Mouse (Mus musculus): ENCODE measurements around the gene Dip2c. TPM values are rescaled to one million over a fixed set of nuclear protein-coding genes. Genes with fewer than 3 reads are reported as not detected.

Gene Dip2c
- polyA plus RNA-seq, 1 experiment from 2014 or later = 22.1 TPM

- Histone ChIP-seq H3K4me3 (replicated peaks; ENCODE audit: low read depth, low read length) (no peak overlapping the region), H3K4me2 (ENCODE audit: low read length) (no peak overlapping the region), H3K9me3 (ENCODE audit: control insufficient read depth, low read length) (no peaks in the 10 kb centered on the region), H3K9ac (replicated peaks; ENCODE audit: low read length) (no peak overlapping the region), H3K36me3 (ENCODE audit: control insufficient read depth, insufficient read depth, low read length) (no peaks in the 10 kb centered on the region), H3K4me1 (ENCODE audit: control insufficient read depth, insufficient read depth, low read length) (no peaks in the 10 kb centered on the region), H3K27ac (replicated peaks; ENCODE audit: low read depth, low read length) (no peak overlapping the region), H3K27me3 (ENCODE audit: control insufficient read depth, insufficient read depth, low read length) (no peaks in the 10 kb centered on the region)
- ATAC-seq (ENCODE audit: low FRiP score, low TSS enrichment) = no peak
- WGBS = 34% methylated on average over 1 of the region's 1 CpGs
- DNase-seq = peak; percentile 82
These were observed 190.9 kb downstream of the Dip2c start for GRCm38 (mm10) chr13:9467216-9467615.

- Histone ChIP-seq H3K9ac (replicated peaks; ENCODE audit: low read length) (no peak overlapping the region), H3K27me3 (ENCODE audit: control insufficient read depth, insufficient read depth, low read length) (no peaks in the 10 kb centered on the region), H3K9me3 (ENCODE audit: control insufficient read depth, low read length) (no peaks in the 10 kb centered on the region), H3K36me3 (ENCODE audit: control insufficient read depth, insufficient read depth, low read length) (no peaks in the 10 kb centered on the region), H3K4me1 (ENCODE audit: control insufficient read depth, insufficient read depth, low read length) (no peaks in the 10 kb centered on the region), H3K4me2 (ENCODE audit: low read length) (no peak overlapping the region), H3K4me3 (replicated peaks; ENCODE audit: low read depth, low read length) (no peak overlapping the region), H3K27ac (replicated peaks; ENCODE audit: low read depth, low read length) (no peak overlapping the region)
- WGBS = 92% methylated on average over 1 of the region's 1 CpGs
- DNase-seq = no peak
- ATAC-seq (ENCODE audit: low FRiP score, low TSS enrichment) = no peak
These were observed 197.1 kb downstream of the Dip2c start for GRCm38 (mm10) chr13:9473383-9473782.

DNA sequence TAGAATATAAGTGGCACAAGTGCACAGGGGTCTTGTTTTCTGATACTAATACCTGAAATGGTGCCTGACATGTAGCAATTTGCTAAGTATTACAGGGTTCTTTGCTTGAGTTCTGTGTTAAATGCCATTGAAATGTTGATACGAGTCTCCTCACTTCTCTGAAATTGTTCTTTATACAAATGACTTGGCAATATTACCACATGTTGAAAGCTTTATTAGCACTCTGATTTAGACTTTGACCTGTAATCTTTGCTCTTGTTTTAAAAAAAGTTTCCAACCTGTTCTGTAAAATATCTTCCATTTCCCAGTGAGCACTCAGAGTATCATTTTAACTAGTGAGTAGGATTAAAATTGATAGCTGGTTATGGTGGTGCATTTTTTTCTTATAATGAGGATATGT, 205.4 kb downstream of the Dip2c start:
- Histone ChIP-seq H3K4me3 (replicated peaks; ENCODE audit: low read depth, low read length) (no peak overlapping the region), H3K9ac (replicated peaks; ENCODE audit: low read length) (no peak overlapping the region), H3K36me3 (ENCODE audit: control insufficient read depth, insufficient read depth, low read length) (no peaks in the 10 kb centered on the region), H3K27ac (replicated peaks; ENCODE audit: low read depth, low read length) (no peak overlapping the region), H3K27me3 (ENCODE audit: control insufficient read depth, insufficient read depth, low read length) (no peaks in the 10 kb centered on the region), H3K4me2 (ENCODE audit: low read length) (no peak overlapping the region), H3K9me3 (ENCODE audit: control insufficient read depth, low read length) (no peaks in the 10 kb centered on the region), H3K4me1 (ENCODE audit: control insufficient read depth, insufficient read depth, low read length) (no peaks in the 10 kb centered on the region)
- 81% methylated on average over 1 of the region's 1 CpGs for WGBS
- DNase-seq (no peak), ATAC-seq (ENCODE audit: low FRiP score, low TSS enrichment) (no peak)

- Histone ChIP-seq H3K9ac (replicated peaks; ENCODE audit: low read length) (no peak overlapping the region), H3K4me2 (ENCODE audit: low read length) (no peak overlapping the region), H3K27me3 (ENCODE audit: control insufficient read depth, insufficient read depth, low read length) (no peaks in the 10 kb centered on the region), H3K4me1 (ENCODE audit: control insufficient read depth, insufficient read depth, low read length) (peaks cover 4% of the 10 kb centered on the region; the same call in 1 of the 2 replicates), H3K27ac (replicated peaks; ENCODE audit: low read depth, low read length) (no peak overlapping the region), H3K9me3 (ENCODE audit: control insufficient read depth, low read length) (no peaks in the 10 kb centered on the region), H3K4me3 (replicated peaks; ENCODE audit: low read depth, low read length) (no peak overlapping the region), H3K36me3 (ENCODE audit: control insufficient read depth, insufficient read depth, low read length) (no peaks in the 10 kb centered on the region)
- 84% methylated on average over 3 of the region's 3 CpGs for WGBS
- DNase-seq (no peak), ATAC-seq (ENCODE audit: low FRiP score, low TSS enrichment) (no peak)
These were observed 213.4 kb downstream of the Dip2c start for GRCm38 (mm10) chr13:9489696-9490095.

DNA sequence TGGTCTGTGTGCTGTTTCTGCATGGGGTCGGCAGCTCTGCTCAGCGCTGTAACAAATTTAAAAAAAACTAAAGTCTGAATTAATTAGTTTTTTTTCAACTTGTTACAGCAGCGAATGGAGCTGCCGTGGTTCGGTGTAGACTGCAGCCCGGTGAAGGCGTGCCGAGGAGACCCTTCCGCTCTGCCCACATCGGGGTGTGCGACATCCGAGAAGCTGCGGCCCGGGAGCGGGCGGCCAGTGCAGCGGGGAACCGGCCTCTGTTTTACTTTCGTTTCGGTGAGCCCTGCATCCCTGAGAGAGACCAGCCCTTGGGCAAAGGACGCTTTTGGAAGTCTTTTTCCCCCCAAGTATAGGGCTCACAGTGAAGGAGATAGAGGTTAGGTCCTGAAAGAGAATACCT, 218.4 kb downstream of the Dip2c start:
- Histone ChIP-seq H3K4me3 (replicated peaks; ENCODE audit: low read depth, low read length) (no peak overlapping the region), H3K9me3 (ENCODE audit: control insufficient read depth, low read length) (no peaks in the 10 kb centered on the region), H3K4me1 (ENCODE audit: control insufficient read depth, insufficient read depth, low read length) (peaks cover 4% of the 10 kb centered on the region; the same call in 1 of the 2 replicates), H3K27me3 (ENCODE audit: control insufficient read depth, insufficient read depth, low read length) (no peaks in the 10 kb centered on the region), H3K27ac (replicated peaks; ENCODE audit: low read depth, low read length) (no peak overlapping the region), H3K4me2 (ENCODE audit: low read length) (peak overlapping the region; percentile 21; the same call in 1 of the 2 replicates), H3K36me3 (ENCODE audit: control insufficient read depth, insufficient read depth, low read length) (no peaks in the 10 kb centered on the region), H3K9ac (replicated peaks; ENCODE audit: low read length) (no peak overlapping the region)
- ATAC-seq (ENCODE audit: low FRiP score, low TSS enrichment) (no peak), DNase-seq (no peak)
- WGBS = 75% methylated on average over 21 of the region's 21 CpGs

DNA sequence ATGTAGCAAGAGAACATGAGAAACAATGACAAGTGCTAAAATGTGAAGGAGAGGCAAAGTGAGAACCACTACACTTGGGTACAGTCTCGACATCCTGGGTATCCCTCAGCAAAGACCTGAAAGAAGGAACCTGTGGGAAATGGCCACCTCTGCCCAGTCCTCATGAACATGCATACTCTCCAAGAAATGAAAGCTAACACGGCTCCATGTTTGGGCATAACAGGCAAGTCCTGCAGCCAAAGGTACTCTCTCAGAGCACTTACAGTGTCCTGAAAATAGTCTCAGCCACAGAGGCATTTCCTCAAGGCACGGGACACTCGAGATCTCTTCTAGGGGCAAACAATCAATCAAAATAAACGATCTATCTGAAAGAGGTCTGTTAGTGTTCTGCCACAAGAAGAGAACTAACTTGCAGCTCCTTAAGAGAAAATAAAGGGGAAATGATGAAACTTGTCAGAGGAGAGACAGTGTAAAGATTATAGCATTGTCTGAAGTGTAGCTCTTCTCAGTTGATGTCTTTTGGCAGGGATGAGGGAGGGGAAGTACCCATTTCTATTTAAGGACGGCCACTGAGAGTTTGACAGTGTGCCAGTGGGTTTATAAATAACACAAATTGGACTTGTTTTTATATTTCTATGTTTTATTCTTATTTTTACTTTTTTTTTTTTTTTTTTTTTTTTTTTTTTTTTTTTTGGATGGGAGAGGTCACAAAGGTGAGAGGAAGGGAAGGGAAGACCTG, 228.0 kb downstream of the Dip2c start:
- H3K4me1 ChIP-seq (ENCODE audit: control insufficient read depth, insufficient read depth, low read length) = no peaks in the 10 kb centered on the region
- H3K4me3 ChIP-seq (replicated peaks; ENCODE audit: low read depth, low read length) = no peak overlapping the region
- H3K27ac ChIP-seq (replicated peaks; ENCODE audit: low read depth, low read length) = no peak overlapping the region
- DNase-seq (no peak), ATAC-seq (ENCODE audit: low FRiP score, low TSS enrichment) (no peak)
- WGBS = 88% methylated on average over 6 of the region's 6 CpGs
- H3K9ac ChIP-seq (replicated peaks; ENCODE audit: low read length) = no peak overlapping the region
- no peaks in the 10 kb centered on the region for H3K27me3 ChIP-seq (ENCODE audit: control insufficient read depth, insufficient read depth, low read length)
- no peaks in the 10 kb centered on the region for H3K36me3 ChIP-seq (ENCODE audit: control insufficient read depth, insufficient read depth, low read length)
- no peaks in the 10 kb centered on the region for H3K9me3 ChIP-seq (ENCODE audit: control insufficient read depth, low read length)
- no peak overlapping the region for H3K4me2 ChIP-seq (ENCODE audit: low read length)

GRCm38 (mm10) chr13:9538556-9538955, 262.2 kb downstream of the Dip2c start:
- Histone ChIP-seq H3K36me3 (ENCODE audit: control insufficient read depth, insufficient read depth, low read length) (0 out of 2 replicates have a peak, but pooled peaks cover 2% of the 10 kb centered on the region), H3K4me1 (ENCODE audit: control insufficient read depth, insufficient read depth, low read length) (no peaks in the 10 kb centered on the region), H3K9me3 (ENCODE audit: control insufficient read depth, low read length) (no peaks in the 10 kb centered on the region), H3K9ac (replicated peaks; ENCODE audit: low read length) (no peak overlapping the region), H3K27ac (replicated peaks; ENCODE audit: low read depth, low read length) (no peak overlapping the region), H3K27me3 (ENCODE audit: control insufficient read depth, insufficient read depth, low read length) (no peaks in the 10 kb centered on the region), H3K4me2 (ENCODE audit: low read length) (no peak overlapping the region), H3K4me3 (replicated peaks; ENCODE audit: low read depth, low read length) (no peak overlapping the region)
- DNase-seq (no peak), ATAC-seq (ENCODE audit: low FRiP score, low TSS enrichment) (no peak)

GRCm38 (mm10) chr13:9547698-9548344, 271.5 kb downstream of the Dip2c start:
- no peak for DNase-seq
- Histone ChIP-seq H3K36me3 (ENCODE audit: control insufficient read depth, insufficient read depth, low read length) (peaks cover 8% of the 10 kb centered on the region), H3K9ac (replicated peaks; ENCODE audit: low read length) (no peak overlapping the region), H3K4me1 (ENCODE audit: control insufficient read depth, insufficient read depth, low read length) (no peaks in the 10 kb centered on the region), H3K4me2 (ENCODE audit: low read length) (no peak overlapping the region), H3K9me3 (ENCODE audit: control insufficient read depth, low read length) (no peaks in the 10 kb centered on the region), H3K27me3 (ENCODE audit: control insufficient read depth, insufficient read depth, low read length) (no peaks in the 10 kb centered on the region), H3K27ac (replicated peaks; ENCODE audit: low read depth, low read length) (no peak overlapping the region), H3K4me3 (replicated peaks; ENCODE audit: low read depth, low read length) (no peak overlapping the region)
- no peak for ATAC-seq (ENCODE audit: low FRiP score, low TSS enrichment)
- 12% methylated on average over 9 of the region's 9 CpGs for WGBS

DNA sequence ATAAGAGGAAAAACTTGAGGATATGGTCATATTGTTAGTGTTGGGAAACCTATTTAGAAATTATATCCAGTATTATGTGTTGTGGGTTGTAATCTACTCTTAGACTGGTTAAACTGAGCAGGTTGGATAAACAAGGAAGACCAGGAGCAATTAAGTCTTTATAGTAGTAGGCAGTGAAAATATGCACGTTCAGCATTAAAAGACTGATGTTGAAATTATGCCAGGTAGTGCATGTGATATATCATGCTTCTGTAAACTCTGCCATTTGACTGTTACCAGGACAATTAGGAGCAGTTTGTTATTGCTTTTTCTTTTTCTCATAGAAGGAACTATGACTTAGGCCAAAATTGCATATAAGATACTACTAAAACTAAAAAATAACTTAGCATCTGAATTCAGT, 285.8 kb downstream of the Dip2c start:
- WGBS = 98% methylated on average over 1 of the region's 1 CpGs
- Histone ChIP-seq H3K4me2 (ENCODE audit: low read length) (no peak overlapping the region), H3K9me3 (ENCODE audit: control insufficient read depth, low read length) (no peaks in the 10 kb centered on the region), H3K27me3 (ENCODE audit: control insufficient read depth, insufficient read depth, low read length) (no peaks in the 10 kb centered on the region), H3K36me3 (ENCODE audit: control insufficient read depth, insufficient read depth, low read length) (peaks cover 7% of the 10 kb centered on the region; the same call in 1 of the 2 replicates), H3K27ac (replicated peaks; ENCODE audit: low read depth, low read length) (no peak overlapping the region), H3K9ac (replicated peaks; ENCODE audit: low read length) (no peak overlapping the region), H3K4me1 (ENCODE audit: control insufficient read depth, insufficient read depth, low read length) (no peaks in the 10 kb centered on the region), H3K4me3 (replicated peaks; ENCODE audit: low read depth, low read length) (no peak overlapping the region)
- ATAC-seq (ENCODE audit: low FRiP score, low TSS enrichment) = no peak
- no peak for DNase-seq

Data from midbrain, embryonic 14.5 days (tissue).